Mouse (Mus musculus) limb, embryonic 12.5 days (tissue): ENCODE measurements around the gene Gimap9. TPM values are rescaled to one million over a fixed set of nuclear protein-coding genes. Genes with fewer than 3 reads are reported as not detected.
A peak's percentile ranks its signal among the peaks of the same experiment; 100 is the strongest.

ENCODE experiments used
- ATAC-seq: fragments of 200-750 bp; cut with Nextera tagmentation; 2 replicates; pipeline ENCODE4 v1.8.0; 2017; ENCODE audit warnings: low read depth, moderate TSS enrichment; ENCODE audit not compliant: insufficient number of reproducible peaks, insufficient read depth, low FRiP score, low TSS enrichment
- H3K27ac ChIP-seq: fragments of 300-500 bp; sonication (generic); 2 replicates; pipeline ENCODE4 v1.5.1; 2016; ENCODE audit warnings: mild to moderate bottlenecking, moderate library complexity
- H3K27me3 ChIP-seq: fragments of 300-500 bp; sonication (generic); 2 replicates; pipeline ENCODE4 v1.6.1; 2016; ENCODE audit warnings: mild to moderate bottlenecking, moderate library complexity
- H3K36me3 ChIP-seq: fragments of 300-500 bp; sonication (generic); 2 replicates; pipeline ENCODE4 v1.6.1; 2016; ENCODE audit warnings: mild to moderate bottlenecking, moderate library complexity
- H3K4me1 ChIP-seq: fragments of 300-500 bp; sonication (generic); replicated peaks from 2 replicates; pipeline ENCODE4 v1.6.1; 2016
- H3K4me2 ChIP-seq: fragments of 300-500 bp; sonication (generic); 2 replicates; pipeline ENCODE4 v1.6.1; 2016; ENCODE audit warnings: mild to moderate bottlenecking, moderate library complexity
- H3K4me3 ChIP-seq: fragments of 300-500 bp; sonication (generic); replicated peaks from 2 replicates; pipeline ENCODE4 v1.5.1; 2016; ENCODE audit warnings: mild to moderate bottlenecking
- H3K9ac ChIP-seq: fragments of 300-500 bp; sonication (generic); replicated peaks from 2 replicates; pipeline ENCODE4 v1.6.1; 2016; ENCODE audit warnings: mild to moderate bottlenecking, moderate library complexity
- H3K9me3 ChIP-seq: fragments of 300-500 bp; sonication (generic); 2 replicates; pipeline ENCODE4 v1.6.1; 2016; ENCODE audit warnings: mild to moderate bottlenecking, moderate library complexity
- WGBS: fragments of 180-500 bp; shearing (Covaris S2); methylation state at CpG from one replicate; pipeline ENCODE4 v1.1.7; 2016; 5-methylcytosine and 5-hydroxymethylcytosine counted together
- polyA plus RNA-seq: library from polyadenylated mRNA; unstranded; fragments of >200 nt; fragmentation: Nextera tagmentation; extraction: Ambion mirVana; gene quantifications from 2 replicates; pipeline ENCODE4 v1.2.1, GENCODE M21; 2016

Gene Gimap9
- polyA plus RNA-seq, 1 experiment from 2014 or later: 5.8 TPM

- ATAC-seq: no peak
- H3K9me3 ChIP-seq: no peaks in the 10 kb centered on the region
- H3K27me3 ChIP-seq: no peaks in the 10 kb centered on the region
- H3K9ac ChIP-seq: no peak overlapping the region
- H3K4me2 ChIP-seq: no peak overlapping the region
- no peak overlapping the region for H3K4me3 ChIP-seq
- no peak overlapping the region for H3K27ac ChIP-seq
- H3K4me1 ChIP-seq: peaks cover 10% of the 10 kb centered on the region
- no peaks in the 10 kb centered on the region for H3K36me3 ChIP-seq
- 84% methylated on average over 8 of the region's 8 CpGs for WGBS
These were observed 47.5 kb downstream of the Gimap9 start for GRCm38 (mm10) chr6:48723468-48723867.

- WGBS: 29% methylated on average over 1 of the region's 1 CpGs
- H3K4me3 ChIP-seq: no peak overlapping the region
- no peaks in the 10 kb centered on the region for H3K27me3 ChIP-seq
- H3K4me2 ChIP-seq: 0 out of 2 replicates have a peak overlapping the region, but pooled peaks have one; percentile 4
- H3K9ac ChIP-seq: no peak overlapping the region
- ATAC-seq: peak; percentile 68; the same call in 1 of the 2 replicates
- H3K27ac ChIP-seq: no peak overlapping the region
- no peaks in the 10 kb centered on the region for H3K36me3 ChIP-seq
- H3K4me1 ChIP-seq: peaks cover 10% of the 10 kb centered on the region
- no peaks in the 10 kb centered on the region for H3K9me3 ChIP-seq
These were observed 49.5 kb downstream of the Gimap9 start for GRCm38 (mm10) chr6:48725476-48725875.

GRCm38 (mm10) chr6:48727761-48728160 is 51.8 kb downstream of the Gimap9 start:
- Histone ChIP-seq H3K4me2 (no peak overlapping the region), H3K36me3 (no peaks in the 10 kb centered on the region), H3K4me3 (no peak overlapping the region), H3K27ac (no peak overlapping the region), H3K27me3 (no peaks in the 10 kb centered on the region), H3K9me3 (no peaks in the 10 kb centered on the region), H3K4me1 (peaks cover 10% of the 10 kb centered on the region), H3K9ac (no peak overlapping the region)
- ATAC-seq: no peak
- 91% methylated on average over 5 of the region's 5 CpGs for WGBS

Other genes starting within 250 kb of the Gimap9 start
- 23.5 and 23.7 TPM in 2 replicates for gene Zfp467, start 230.3 kb upstream of the Gimap9 start, polyA plus RNA-seq
- 0.33 and 0.38 TPM in 2 replicates for gene Sspo, start 227.9 kb upstream of the Gimap9 start, polyA plus RNA-seq
- gene Atp6v0e2, start 138.5 kb upstream of the Gimap9 start, polyA plus RNA-seq: 5.5 and 6.9 TPM in 2 replicates
- gene Lrrc61, start 121.3 kb upstream of the Gimap9 start, polyA plus RNA-seq: 9.0 and 11.4 TPM in 2 replicates
- 4.9 and 6.9 TPM in 2 replicates for gene Rarres2, start 103.3 kb upstream of the Gimap9 start, polyA plus RNA-seq
- gene Gm45021, start 86.5 kb upstream of the Gimap9 start, polyA plus RNA-seq: not detected in 2 replicates
- gene Repin1, start 82.2 kb upstream of the Gimap9 start, polyA plus RNA-seq: 43.2 and 46.4 TPM in 2 replicates
- gene Gm44965, start 82.2 kb upstream of the Gimap9 start, polyA plus RNA-seq: 0.72 TPM in 1 of 2 replicates, not detected in the other
- 9.7 and 10.5 TPM in 2 replicates for gene Zfp775, start 74.1 kb upstream of the Gimap9 start, polyA plus RNA-seq
- gene AI854703, start 49.4 kb upstream of the Gimap9 start, polyA plus RNA-seq: 0.79 and 1.3 TPM in 2 replicates
- 0.66 and 0.74 TPM in 2 replicates for gene Gimap8, start 28.9 kb upstream of the Gimap9 start, polyA plus RNA-seq
- gene Gimap4, start 8.4 kb downstream of the Gimap9 start, polyA plus RNA-seq: 10.0 and 10.5 TPM in 2 replicates
- gene Gimap6, start 32.1 kb downstream of the Gimap9 start, polyA plus RNA-seq: 12.9 and 14.1 TPM in 2 replicates
- 1.6 and 2.5 TPM in 2 replicates for gene Gm28053, start 42.5 kb downstream of the Gimap9 start, polyA plus RNA-seq
- gene Gimap7, start 42.5 kb downstream of the Gimap9 start, polyA plus RNA-seq: not detected in 2 replicates
- 7.6 and 7.9 TPM in 2 replicates for gene Gimap1, start 62.9 kb downstream of the Gimap9 start, polyA plus RNA-seq
- 1.4 and 1.6 TPM in 2 replicates for gene Gimap5, start 70.1 kb downstream of the Gimap9 start, polyA plus RNA-seq
- not detected in 2 replicates for gene Gimap3, start 94.7 kb downstream of the Gimap9 start, polyA plus RNA-seq
- 37.4 and 38.9 TPM in 2 replicates for gene Tmem176a, start 164.8 kb downstream of the Gimap9 start, polyA plus RNA-seq
- 120 and 128 TPM in 2 replicates for gene Tmem176b, start 165.4 kb downstream of the Gimap9 start, polyA plus RNA-seq
- not detected in 2 replicates for gene Aoc1, start 196.8 kb downstream of the Gimap9 start, polyA plus RNA-seq